Mouse (Mus musculus): ENCODE results near the gene Atg10.

Gene Atg10

GRCm38 (mm10) chr13:90894819-90895218 is 328.9 kb downstream of the Atg10 start:
- in situ Hi-C loops (cut with MboI, MseI) = no loop called here

- in situ Hi-C loops (cut with MboI, MseI) = no loop called here
These were observed 333.7 kb downstream of the Atg10 start for GRCm38 (mm10) chr13:90890111-90890510.

GRCm38 (mm10) chr13:90886568-90886983 is 337.2 kb downstream of the Atg10 start:
- in situ Hi-C loops (cut with MboI, MseI) = no loop called here

- in situ Hi-C loops (cut with MboI, MseI) = no loop called here
These were observed 337.8 kb downstream of the Atg10 start for GRCm38 (mm10) chr13:90885856-90886532.

All from T-helper 1 cell (primary cell).